Mouse (Mus musculus) C2C12 (cell line): ENCODE data around the gene Tmcc2. TPM values are rescaled to one million over a fixed set of nuclear protein-coding genes. Genes with fewer than 3 reads are reported as not detected.

Source experiments
- H3K27me3 ChIP-seq: one replicate; pipeline ENCODE4 v1.6.1; 2011; ENCODE audit not compliant: control insufficient read depth, insufficient read depth, insufficient read length
- H3K36me3 ChIP-seq: one replicate; pipeline ENCODE4 v1.6.1; 2011; ENCODE audit not compliant: control insufficient read depth, insufficient read depth
- H3K4me3 ChIP-seq: one replicate; pipeline ENCODE4 v1.5.1; 2011; ENCODE audit warnings: mild to moderate bottlenecking, control low read depth; ENCODE audit not compliant: poor library complexity, insufficient read depth, severe bottlenecking
- H3K79me2 ChIP-seq: one replicate; pipeline ENCODE4 v1.6.1; 2011; ENCODE audit not compliant: control insufficient read depth, insufficient read depth
- H3K79me3 ChIP-seq: one replicate; pipeline ENCODE4 v1.6.1; 2011; ENCODE audit warnings: low read depth, control low read depth
- H3ac ChIP-seq: one replicate; pipeline ENCODE3; 2011; ENCODE audit warnings: low read depth; ENCODE audit not compliant: control insufficient read depth, insufficient read length
- CEBPB ChIP-seq: IDR thresholded peaks from one replicate; pipeline ENCODE4 v1.6.1; 2011; ENCODE audit warnings: low read depth, mild to moderate bottlenecking, control low read depth, moderate library complexity
- CTCF ChIP-seq: IDR thresholded peaks from one replicate; pipeline ENCODE4 v1.5.1; 2011; ENCODE audit not compliant: control insufficient read depth, insufficient read depth, insufficient read length
- FOSL1 ChIP-seq: IDR thresholded peaks from one replicate; pipeline ENCODE4 v1.8.0; 2011; ENCODE audit warnings: mild to moderate bottlenecking, low read length; ENCODE audit not compliant: poor library complexity, insufficient read depth, severe bottlenecking
- MAX ChIP-seq: IDR thresholded peaks from one replicate; pipeline ENCODE4 v1.6.1; 2011; ENCODE audit warnings: mild to moderate bottlenecking, control low read depth
- MYOD1 ChIP-seq: IDR thresholded peaks from one replicate; pipeline ENCODE4 v1.6.1; 2011; ENCODE audit warnings: low read depth; ENCODE audit not compliant: control insufficient read depth, insufficient read length
- MYOG ChIP-seq: IDR thresholded peaks from one replicate; pipeline ENCODE4 v1.6.1; 2011; ENCODE audit not compliant: control insufficient read depth, insufficient read length; ENCODE audit errors: extremely low read depth
- USF1 ChIP-seq: IDR thresholded peaks from one replicate; pipeline ENCODE4 v1.6.1; 2011; ENCODE audit warnings: low read depth, mild to moderate bottlenecking, control low read depth, moderate library complexity
- polyA plus RNA-seq: library from polyadenylated mRNA; unstranded; fragments of >200 nt; fragmentation: generic; extraction: Trizol; gene quantifications from one replicate; pipeline ENCODE4 v1.2.1, GENCODE M21; 2012; ENCODE audit warnings: missing spikeins

Tmcc2 gene
- polyA plus RNA-seq, 1 experiment: 37.3 TPM

- H3K36me3 ChIP-seq: peaks cover 10% of the 10 kb centered on the region
- H3K4me3 ChIP-seq: peak overlapping the region; percentile 2
- H3K27me3 ChIP-seq: no peaks in the 10 kb centered on the region
- H3K79me2 ChIP-seq: peaks cover 35% of the 10 kb centered on the region
- TF ChIP-seq USF1 (no peak), CTCF (no peak), FOSL1 (no peak), MAX (no peak), MYOD1 (no peak), MYOG (no peak), CEBPB (no peak)
- H3K79me3 ChIP-seq: peaks cover 6% of the 10 kb centered on the region
- H3ac ChIP-seq: peak overlapping the region; percentile 22
Measured at GRCm38 (mm10) chr1:132341731-132342501, 49.2 kb downstream of the Tmcc2 start.

- no peak for TF ChIP-seq MYOD1
- no peak for TF ChIP-seq USF1
- no peak for TF ChIP-seq CTCF
- no peak for TF ChIP-seq FOSL1
- no peak for TF ChIP-seq CEBPB
- no peak for TF ChIP-seq MAX
- no peak for TF ChIP-seq MYOG
Measured at GRCm38 (mm10) chr1:132338027-132338660, 52.9 kb downstream of the Tmcc2 start.

GRCm38 (mm10) chr1:132336921-132337320 is 54.2 kb downstream of the Tmcc2 start:
- Histone ChIP-seq H3K79me2 (peaks cover 6% of the 10 kb centered on the region), H3K27me3 (no peaks in the 10 kb centered on the region), H3ac (no peak overlapping the region), H3K36me3 (peaks cover 15% of the 10 kb centered on the region), H3K79me3 (peaks cover 1% of the 10 kb centered on the region), H3K4me3 (no peak overlapping the region)
- TF ChIP-seq MYOD1: no peak
- TF ChIP-seq MYOG: no peak
- TF ChIP-seq CEBPB: no peak
- no peak for TF ChIP-seq CTCF
- no peak for TF ChIP-seq MAX
- no peak for TF ChIP-seq USF1
- TF ChIP-seq FOSL1: no peak

More at GRCm38 (mm10) chr1:132338027-132338660, 52.9 kb downstream of the Tmcc2 start:
- no peak overlapping the region for H3K4me3 ChIP-seq
- no peak overlapping the region for H3ac ChIP-seq
- H3K36me3 ChIP-seq: peaks cover 3% of the 10 kb centered on the region
- H3K79me2 ChIP-seq: peaks cover 11% of the 10 kb centered on the region
- peaks cover under 1% of the 10 kb centered on the region for H3K79me3 ChIP-seq
- no peaks in the 10 kb centered on the region for H3K27me3 ChIP-seq

- peaks cover 6% of the 10 kb centered on the region for H3K79me2 ChIP-seq
- peaks cover 29% of the 10 kb centered on the region for H3K36me3 ChIP-seq
- peak; percentile 87 for TF ChIP-seq MYOD1
- TF ChIP-seq CTCF: no peak
- no peak for TF ChIP-seq USF1
- TF ChIP-seq MYOG: no peak
- TF ChIP-seq MAX: peak; percentile 10
- no peak for TF ChIP-seq CEBPB
- peak; percentile 54 for TF ChIP-seq FOSL1
- H3K27me3 ChIP-seq: no peaks in the 10 kb centered on the region
- H3K4me3 ChIP-seq: no peak overlapping the region
- H3ac ChIP-seq: no peak overlapping the region
- H3K79me3 ChIP-seq: peaks cover 3% of the 10 kb centered on the region
Measured at GRCm38 (mm10) chr1:132335378-132335965, 55.6 kb downstream of the Tmcc2 start.

GRCm38 (mm10) chr1:132334178-132334801 is 56.8 kb downstream of the Tmcc2 start:
- peaks cover 6% of the 10 kb centered on the region for H3K79me2 ChIP-seq
- peak overlapping the region; percentile 53 for H3ac ChIP-seq
- TF ChIP-seq MYOG: no peak
- peaks cover 41% of the 10 kb centered on the region for H3K36me3 ChIP-seq
- H3K79me3 ChIP-seq: peaks cover 3% of the 10 kb centered on the region
- no peak overlapping the region for H3K4me3 ChIP-seq
- H3K27me3 ChIP-seq: no peaks in the 10 kb centered on the region
